Mouse (Mus musculus): ENCODE measurements around the gene Vstm4. TPM values are rescaled to one million over a fixed set of nuclear protein-coding genes. Genes with fewer than 3 reads are reported as not detected.

Gene Vstm4
- total and polyA plus RNA-seq, 2 experiments: 0.81 to 0.92 TPM

DNA sequence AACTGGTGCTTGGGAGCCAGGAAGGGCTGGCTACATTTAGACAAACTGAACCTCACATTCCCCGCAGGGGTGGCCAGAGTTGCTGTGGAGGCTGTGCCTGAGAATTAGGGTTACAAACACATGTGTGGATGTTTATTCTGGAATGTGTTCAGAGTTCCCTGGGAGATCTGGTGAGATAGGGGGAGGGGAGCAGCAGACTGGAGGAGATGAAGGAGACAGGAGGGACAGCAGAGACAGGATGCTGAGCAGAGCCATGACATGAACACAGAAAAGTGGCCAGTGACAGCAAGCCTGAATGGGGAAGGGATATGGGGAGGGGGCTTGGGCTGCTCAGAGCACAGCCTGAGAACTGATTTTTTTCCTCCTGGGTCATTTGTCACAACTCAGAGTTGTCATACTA lies 37.3 kb upstream of the Vstm4 start:
- H3K9ac ChIP-seq (ENCODE audit: low read depth, low read length): no peak overlapping the region
- 32% methylated on average over 1 of the region's 1 CpGs for WGBS
- no peak overlapping the region for H3K27ac ChIP-seq (replicated peaks; ENCODE audit: insufficient read depth, low read depth, low read length)

GRCm38 (mm10) chr14:32822812-32823211 lies 33.7 kb upstream of the Vstm4 start:
- TF ChIP-seq POLR2A (IDR thresholded peaks at IDR 0.05; ENCODE audit: extremely low read depth, insufficient read depth, low read length): no peak
- 87% methylated on average over 4 of the region's 4 CpGs for WGBS

More for the DNA sequence above, 37.3 kb upstream of the Vstm4 start:
- H3K4me1 ChIP-seq (ENCODE audit: control insufficient read depth, insufficient read depth, low read length): no peaks in the 10 kb centered on the region
- TF ChIP-seq POLR2A (IDR thresholded peaks at IDR 0.05; ENCODE audit: extremely low read depth, insufficient read depth, low read length): no peak
- no peak for TF ChIP-seq CTCF (IDR thresholded peaks at IDR 0.05; ENCODE audit: low read depth, low read length)
- H3K27me3 ChIP-seq (ENCODE audit: control insufficient read depth, insufficient read depth, low read length): no peaks in the 10 kb centered on the region
- DNase-seq (ENCODE audit: extremely low read depth, low read depth, low spot score): no peak
- no peaks in the 10 kb centered on the region for H3K79me2 ChIP-seq (ENCODE audit: control insufficient read depth, insufficient read depth, low read length)
- no peak overlapping the region for H3K4me3 ChIP-seq (ENCODE audit: insufficient read depth, low read depth, low read length)
- no peaks in the 10 kb centered on the region for H3K36me3 ChIP-seq (ENCODE audit: control insufficient read depth, insufficient read depth, low read length)

DNA sequence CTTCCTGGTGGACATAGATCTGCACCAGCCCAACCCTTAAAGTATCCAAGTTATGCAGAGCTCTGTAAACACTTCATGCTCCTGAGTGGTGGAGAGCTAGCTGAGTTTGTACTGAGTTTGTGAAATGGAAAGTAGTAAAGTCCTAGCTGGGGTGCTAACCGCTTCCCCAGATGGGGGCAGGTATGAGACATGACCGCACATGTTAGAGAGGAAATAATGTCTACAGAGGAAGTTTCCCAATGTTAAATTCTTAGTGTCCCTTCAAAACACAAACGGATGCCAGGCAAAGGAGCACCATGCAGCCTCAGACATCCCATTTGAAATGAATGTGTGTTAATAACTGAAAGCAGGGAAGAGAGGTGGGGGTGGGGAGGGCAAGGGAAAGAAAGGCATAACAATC lies 32.7 kb upstream of the Vstm4 start:
- no peak overlapping the region for H3K27ac ChIP-seq (replicated peaks; ENCODE audit: insufficient read depth, low read depth, low read length)
- H3K36me3 ChIP-seq (ENCODE audit: control insufficient read depth, insufficient read depth, low read length): no peaks in the 10 kb centered on the region
- no peaks in the 10 kb centered on the region for H3K27me3 ChIP-seq (ENCODE audit: control insufficient read depth, insufficient read depth, low read length)
- H3K9ac ChIP-seq (ENCODE audit: low read depth, low read length): no peak overlapping the region
- WGBS: 65% methylated on average over 3 of the region's 3 CpGs
- TF ChIP-seq POLR2A (IDR thresholded peaks at IDR 0.05; ENCODE audit: extremely low read depth, insufficient read depth, low read length) (no peak), CTCF (IDR thresholded peaks at IDR 0.05; ENCODE audit: low read depth, low read length) (no peak)
- H3K4me3 ChIP-seq (ENCODE audit: insufficient read depth, low read depth, low read length): no peak overlapping the region
- H3K4me1 ChIP-seq (ENCODE audit: control insufficient read depth, insufficient read depth, low read length): peaks cover 5% of the 10 kb centered on the region; the same call in 1 of the 2 replicates
- no peak for DNase-seq (ENCODE audit: extremely low read depth, low read depth, low spot score)
- H3K79me2 ChIP-seq (ENCODE audit: control insufficient read depth, insufficient read depth, low read length): no peaks in the 10 kb centered on the region

More at GRCm38 (mm10) chr14:32822812-32823211, 33.7 kb upstream of the Vstm4 start:
- Histone ChIP-seq H3K27ac (replicated peaks; ENCODE audit: insufficient read depth, low read depth, low read length) (no peak overlapping the region), H3K9ac (ENCODE audit: low read depth, low read length) (no peak overlapping the region), H3K36me3 (ENCODE audit: control insufficient read depth, insufficient read depth, low read length) (no peaks in the 10 kb centered on the region), H3K4me1 (ENCODE audit: control insufficient read depth, insufficient read depth, low read length) (peaks cover under 1% of the 10 kb centered on the region; the same call in 1 of the 2 replicates), H3K4me3 (ENCODE audit: insufficient read depth, low read depth, low read length) (no peak overlapping the region), H3K79me2 (ENCODE audit: control insufficient read depth, insufficient read depth, low read length) (no peaks in the 10 kb centered on the region), H3K27me3 (ENCODE audit: control insufficient read depth, insufficient read depth, low read length) (no peaks in the 10 kb centered on the region)
- DNase-seq (ENCODE audit: extremely low read depth, low read depth, low spot score): no peak

GRCm38 (mm10) chr14:32824267-32825150 lies 32.0 kb upstream of the Vstm4 start:
- Histone ChIP-seq H3K36me3 (ENCODE audit: control insufficient read depth, insufficient read depth, low read length) (no peaks in the 10 kb centered on the region), H3K27ac (replicated peaks; ENCODE audit: insufficient read depth, low read depth, low read length) (no peak overlapping the region), H3K4me3 (ENCODE audit: insufficient read depth, low read depth, low read length) (no peak overlapping the region), H3K79me2 (ENCODE audit: control insufficient read depth, insufficient read depth, low read length) (no peaks in the 10 kb centered on the region), H3K27me3 (ENCODE audit: control insufficient read depth, insufficient read depth, low read length) (no peaks in the 10 kb centered on the region), H3K9ac (ENCODE audit: low read depth, low read length) (no peak overlapping the region), H3K4me1 (ENCODE audit: control insufficient read depth, insufficient read depth, low read length) (peaks cover 5% of the 10 kb centered on the region; the same call in 1 of the 2 replicates)
- TF ChIP-seq CTCF (IDR thresholded peaks at IDR 0.05; ENCODE audit: low read depth, low read length) (no peak), POLR2A (IDR thresholded peaks at IDR 0.05; ENCODE audit: extremely low read depth, insufficient read depth, low read length) (no peak)
- DNase-seq (ENCODE audit: extremely low read depth, low read depth, low spot score): no peak
- 80% methylated on average over 14 of the region's 14 CpGs for WGBS

DNA sequence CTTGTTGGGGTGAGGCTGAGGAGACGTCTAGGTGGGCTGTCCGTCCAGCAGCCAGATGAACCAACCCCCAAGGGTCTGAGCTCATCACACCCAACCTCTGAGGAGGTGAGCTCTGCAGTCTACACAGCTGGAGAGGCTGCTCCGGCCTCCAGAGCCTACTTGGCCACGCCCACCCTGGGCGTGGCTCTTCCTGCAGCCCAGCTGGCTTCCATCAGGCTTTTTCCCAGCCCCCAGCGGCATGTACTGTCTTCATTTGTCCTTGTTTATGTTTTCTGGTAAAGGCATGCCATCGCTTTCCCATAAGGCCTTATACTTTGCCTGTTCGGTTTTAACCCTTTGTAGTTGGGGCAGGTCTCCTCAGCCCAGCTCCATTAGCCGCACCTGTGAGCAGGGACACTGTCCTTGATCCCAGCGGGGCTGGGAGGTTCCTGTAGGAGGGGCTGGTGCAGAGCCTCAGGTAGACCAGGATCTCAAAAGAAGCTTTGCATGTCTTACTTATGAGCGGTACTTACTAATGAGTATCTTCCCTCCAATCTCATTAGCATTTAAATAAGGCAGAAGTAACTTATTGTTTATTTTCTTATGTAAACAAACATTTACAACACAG lies 31.0 kb upstream of the Vstm4 start:
- Histone ChIP-seq H3K27me3 (ENCODE audit: control insufficient read depth, insufficient read depth, low read length) (no peaks in the 10 kb centered on the region), H3K9ac (ENCODE audit: low read depth, low read length) (no peak overlapping the region), H3K4me1 (ENCODE audit: control insufficient read depth, insufficient read depth, low read length) (peaks cover 5% of the 10 kb centered on the region; the same call in 1 of the 2 replicates), H3K36me3 (ENCODE audit: control insufficient read depth, insufficient read depth, low read length) (no peaks in the 10 kb centered on the region), H3K27ac (replicated peaks; ENCODE audit: insufficient read depth, low read depth, low read length) (0 out of 2 replicates have a peak overlapping the region, but pooled peaks have one; percentile 8), H3K79me2 (ENCODE audit: control insufficient read depth, insufficient read depth, low read length) (no peaks in the 10 kb centered on the region), H3K4me3 (ENCODE audit: insufficient read depth, low read depth, low read length) (no peak overlapping the region)
- WGBS: 24% methylated on average over 11 of the region's 11 CpGs
- TF ChIP-seq CTCF (IDR thresholded peaks at IDR 0.05; ENCODE audit: low read depth, low read length) (no peak), POLR2A (IDR thresholded peaks at IDR 0.05; ENCODE audit: extremely low read depth, insufficient read depth, low read length) (no peak)
- DNase-seq (ENCODE audit: extremely low read depth, low read depth, low spot score): no peak
